Mouse (Mus musculus) liver, postnatal 0 days (tissue): Measurements from ENCODE around the gene Ctnnb1. TPM values are rescaled to one million over a fixed set of nuclear protein-coding genes. Genes with fewer than 3 reads are reported as not detected.

Experiments
- ATAC-seq: fragments of 200-750 bp; cut with Nextera tagmentation; 2 replicates; pipeline ENCODE4 v1.8.0; 2017; ENCODE audit warnings: mild to moderate bottlenecking, moderate library complexity
- DNase-seq: peaks from one replicate; pipeline ENCODE4 v3.0.0-alpha.2; 2016
- H3K27ac ChIP-seq: fragments of 300-500 bp; sonication (generic); 2 replicates; pipeline ENCODE4 v1.5.1; 2014; ENCODE audit warnings: antibody characterized with exemption, moderate library complexity, mild to moderate bottlenecking, low read depth
- H3K27me3 ChIP-seq: fragments of 300-500 bp; sonication (generic); 2 replicates; pipeline ENCODE4 v1.6.1; 2014; ENCODE audit warnings: low read length, control low read depth, mixed read lengths; ENCODE audit not compliant: insufficient read depth
- H3K36me3 ChIP-seq: fragments of 300-500 bp; sonication (generic); replicated peaks from 2 replicates; pipeline ENCODE4 v1.6.1; 2014; ENCODE audit warnings: mild to moderate bottlenecking, control low read depth, low read length, moderate library complexity, mixed read lengths; ENCODE audit not compliant: insufficient read depth
- H3K4me1 ChIP-seq: fragments of 300-500 bp; sonication (generic); 2 replicates; pipeline ENCODE4 v1.6.1; 2014; ENCODE audit warnings: antibody characterized with exemption, mild to moderate bottlenecking, control low read depth; ENCODE audit not compliant: insufficient read depth
- H3K4me2 ChIP-seq: fragments of 300-500 bp; sonication (generic); 2 replicates; pipeline ENCODE4 v1.6.1; 2014; ENCODE audit warnings: low read depth, mild to moderate bottlenecking, low read length, moderate library complexity, mixed read lengths
- H3K4me3 ChIP-seq: fragments of 300-500 bp; sonication (generic); 2 replicates; pipeline ENCODE4 v1.5.1; 2014; ENCODE audit warnings: low read depth, low read length
- H3K9ac ChIP-seq: fragments of 300-500 bp; sonication (generic); replicated peaks from 2 replicates; pipeline ENCODE4 v1.6.1; 2014; ENCODE audit warnings: mild to moderate bottlenecking, moderate library complexity
- H3K9me3 ChIP-seq: fragments of 300-500 bp; sonication (generic); 2 replicates; pipeline ENCODE4 v1.6.1; 2016; ENCODE audit warnings: mild to moderate bottlenecking, control low read depth, low read length, mixed read lengths
- CTCF ChIP-seq: sonication (generic); IDR thresholded peaks from 2 replicates; pipeline ENCODE4 v1.5.1; 2016; ENCODE audit warnings: antibody characterized with exemption, low read depth
- EP300 ChIP-seq: IDR thresholded peaks from 2 replicates; pipeline ENCODE4 v1.6.1; 2016; ENCODE audit warnings: antibody characterized with exemption, low read depth, mild to moderate bottlenecking
- WGBS: fragments of 180-500 bp; shearing (Covaris S2); extraction: QIAGEN DNeasy Blood & Tissue Kit; methylation state at CpG from one replicate; pipeline ENCODE4 v1.1.7; 2014; ENCODE audit not compliant: insufficient replicate concordance; 5-methylcytosine and 5-hydroxymethylcytosine counted together
- polyA plus RNA-seq: library from polyadenylated mRNA; unstranded; fragments of >200 nt; fragmentation: Nextera tagmentation; extraction: Ambion mirVana; gene quantifications from 2 replicates; pipeline ENCODE4 v1.2.1, GENCODE M21; 2015

Ctnnb1 gene
- polyA plus RNA-seq, 1 experiment from 2014 or later, result 72.7 TPM

- 88% methylated on average over 5 of the region's 5 CpGs for WGBS
- no peak overlapping the region for H3K9ac ChIP-seq
- no peak overlapping the region for H3K4me2 ChIP-seq
- peaks cover 98% of the 10 kb centered on the region for H3K36me3 ChIP-seq
- no peaks in the 10 kb centered on the region for H3K9me3 ChIP-seq
- peaks cover 12% of the 10 kb centered on the region for H3K4me1 ChIP-seq
- no peak for TF ChIP-seq EP300
- no peak for TF ChIP-seq CTCF
- ATAC-seq, result no peak
- DNase-seq, result no peak
- no peaks in the 10 kb centered on the region for H3K27me3 ChIP-seq
- H3K27ac ChIP-seq, result no peak overlapping the region
- no peak overlapping the region for H3K4me3 ChIP-seq
Measured at GRCm38 (mm10) chr9:120958051-120958450, 29.0 kb downstream of the Ctnnb1 start.

GRCm38 (mm10) chr9:120958560-120958959 is 29.5 kb downstream of the Ctnnb1 start:
- H3K27me3 ChIP-seq, result no peaks in the 10 kb centered on the region
- no peaks in the 10 kb centered on the region for H3K9me3 ChIP-seq
- H3K4me3 ChIP-seq, result no peak overlapping the region
- TF ChIP-seq EP300, result no peak
- ATAC-seq (no peak), DNase-seq (no peak)
- peaks cover 96% of the 10 kb centered on the region for H3K36me3 ChIP-seq
- H3K27ac ChIP-seq, result no peak overlapping the region
- no peak overlapping the region for H3K4me2 ChIP-seq
- 88% methylated on average over 6 of the region's 6 CpGs for WGBS
- no peak overlapping the region for H3K9ac ChIP-seq
- H3K4me1 ChIP-seq, result peaks cover 12% of the 10 kb centered on the region

DNA sequence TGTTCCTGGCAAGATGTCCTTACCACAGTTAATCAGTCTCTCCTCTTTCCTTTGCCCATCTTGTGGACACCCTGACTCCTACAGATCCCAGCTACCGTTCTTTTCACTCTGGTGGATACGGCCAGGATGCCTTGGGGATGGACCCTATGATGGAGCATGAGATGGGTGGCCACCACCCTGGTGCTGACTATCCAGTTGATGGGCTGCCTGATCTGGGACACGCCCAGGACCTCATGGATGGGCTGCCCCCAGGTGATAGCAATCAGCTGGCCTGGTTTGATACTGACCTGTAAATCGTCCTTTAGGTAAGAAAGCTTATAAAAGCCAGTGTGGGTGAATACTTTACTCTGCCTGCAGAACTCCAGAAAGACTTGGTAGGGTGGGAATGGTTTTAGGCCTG is 30.2 kb downstream of the Ctnnb1 start:
- H3K4me3 ChIP-seq, result no peak overlapping the region
- no peak overlapping the region for H3K9ac ChIP-seq
- no peak for DNase-seq
- no peak overlapping the region for H3K4me2 ChIP-seq
- no peak for TF ChIP-seq EP300
- no peaks in the 10 kb centered on the region for H3K9me3 ChIP-seq
- H3K36me3 ChIP-seq, result peaks cover 96% of the 10 kb centered on the region
- H3K27ac ChIP-seq, result no peak overlapping the region
- H3K27me3 ChIP-seq, result no peaks in the 10 kb centered on the region
- ATAC-seq, result no peak
- H3K4me1 ChIP-seq, result peaks cover 12% of the 10 kb centered on the region
- 84% methylated on average over 4 of the region's 4 CpGs for WGBS

DNA sequence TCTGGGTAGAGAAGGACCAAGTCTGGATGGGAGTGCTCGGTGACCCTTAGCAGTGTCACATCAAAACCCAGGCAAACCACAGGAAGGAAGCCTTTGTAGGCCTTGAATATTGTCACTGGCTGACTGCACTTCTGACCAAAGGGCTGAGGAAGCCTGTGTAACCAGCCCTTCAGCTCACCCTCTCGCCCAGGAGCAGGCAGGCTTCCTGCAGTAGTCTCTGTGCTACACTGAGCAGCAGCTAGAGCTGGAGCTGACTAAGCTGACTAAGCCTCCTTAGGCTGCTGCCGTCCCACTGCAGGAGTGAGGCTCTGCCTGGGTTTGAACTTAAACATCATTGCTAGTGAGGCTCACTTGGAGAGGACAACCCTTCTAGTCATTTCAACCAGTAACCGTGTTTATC is 31.6 kb downstream of the Ctnnb1 start:
- no peaks in the 10 kb centered on the region for H3K9me3 ChIP-seq
- H3K27ac ChIP-seq, result no peak overlapping the region
- ATAC-seq (no peak), DNase-seq (no peak)
- H3K4me2 ChIP-seq, result no peak overlapping the region
- no peak for TF ChIP-seq CTCF
- TF ChIP-seq EP300, result no peak
- no peak overlapping the region for H3K9ac ChIP-seq
- no peak overlapping the region for H3K4me3 ChIP-seq
- peaks cover 12% of the 10 kb centered on the region; the same call in 1 of the 2 replicates for H3K4me1 ChIP-seq
- WGBS, result 47% methylated on average over 4 of the region's 4 CpGs
- no peaks in the 10 kb centered on the region for H3K27me3 ChIP-seq
- peaks cover 95% of the 10 kb centered on the region for H3K36me3 ChIP-seq

GRCm38 (mm10) chr9:120961466-120961865 is 32.5 kb downstream of the Ctnnb1 start:
- H3K4me3 ChIP-seq, result no peak overlapping the region
- H3K4me1 ChIP-seq, result peaks cover 12% of the 10 kb centered on the region; the same call in 1 of the 2 replicates
- no peak overlapping the region for H3K27ac ChIP-seq
- no peak for ATAC-seq
- no peaks in the 10 kb centered on the region for H3K27me3 ChIP-seq
- DNase-seq, result no peak
- H3K9me3 ChIP-seq, result no peaks in the 10 kb centered on the region
- no peak overlapping the region for H3K9ac ChIP-seq
- peaks cover 86% of the 10 kb centered on the region for H3K36me3 ChIP-seq
- H3K4me2 ChIP-seq, result no peak overlapping the region
- no peak for TF ChIP-seq CTCF
- no peak for TF ChIP-seq EP300
- 55% methylated on average over 3 of the region's 3 CpGs for WGBS

- 0 out of 2 replicates have a peak, but pooled peaks have one; percentile 27 for ATAC-seq
Measured at GRCm38 (mm10) chr9:120961969-120962700, 33.1 kb downstream of the Ctnnb1 start.

GRCm38 (mm10) chr9:120963104-120963503 is 34.1 kb downstream of the Ctnnb1 start:
- Histone ChIP-seq H3K9me3 (no peaks in the 10 kb centered on the region), H3K27me3 (no peaks in the 10 kb centered on the region), H3K4me3 (no peak overlapping the region), H3K4me1 (peaks cover 12% of the 10 kb centered on the region; the same call in 1 of the 2 replicates), H3K9ac (no peak overlapping the region), H3K27ac (no peak overlapping the region), H3K36me3 (peaks cover 80% of the 10 kb centered on the region), H3K4me2 (no peak overlapping the region)
- DNase-seq (no peak), ATAC-seq (no peak)
- TF ChIP-seq CTCF (no peak), EP300 (no peak)
- 80% methylated on average over 4 of the region's 4 CpGs for WGBS

More at GRCm38 (mm10) chr9:120961969-120962700, 33.1 kb downstream of the Ctnnb1 start:
- Histone ChIP-seq H3K4me1 (peaks cover 12% of the 10 kb centered on the region; the same call in 1 of the 2 replicates), H3K9me3 (no peaks in the 10 kb centered on the region), H3K27me3 (no peaks in the 10 kb centered on the region), H3K4me2 (no peak overlapping the region), H3K36me3 (peaks cover 84% of the 10 kb centered on the region), H3K4me3 (no peak overlapping the region), H3K27ac (no peak overlapping the region), H3K9ac (no peak overlapping the region)
- 59% methylated on average over 3 of the region's 3 CpGs for WGBS
- no peak for DNase-seq
- no peak for TF ChIP-seq EP300
- TF ChIP-seq CTCF, result no peak
